Mouse (Mus musculus): ENCODE measurements around the gene Dgkb. TPM values are rescaled to one million over a fixed set of nuclear protein-coding genes. Genes with fewer than 3 reads are reported as not detected.

Gene Dgkb
- polyA plus RNA-seq, 1 experiment from 2014 or later: 2.1 TPM

- Histone ChIP-seq H3K4me3 (ENCODE audit: low read depth, low read length) (no peak overlapping the region), H3K36me3 (ENCODE audit: control insufficient read depth, insufficient read depth, low read length) (no peaks in the 10 kb centered on the region), H3K9me3 (ENCODE audit: control insufficient read depth, low read length) (no peaks in the 10 kb centered on the region), H3K27me3 (replicated peaks; ENCODE audit: control insufficient read depth, insufficient read depth, low read length) (no peaks in the 10 kb centered on the region), H3K4me2 (ENCODE audit: low read depth, low read length) (no peak overlapping the region), H3K9ac (ENCODE audit: low read depth, low read length) (no peak overlapping the region), H3K4me1 (ENCODE audit: control insufficient read depth, insufficient read depth, low read length) (0 out of 2 replicates have a peak, but pooled peaks cover 4% of the 10 kb centered on the region), H3K27ac (replicated peaks; ENCODE audit: low read depth, low read length) (no peak overlapping the region)
- no peak for ATAC-seq (ENCODE audit: low read depth)
- 89% methylated on average over 3 of the region's 3 CpGs for WGBS
- DNase-seq (ENCODE audit: low spot score): no peak
Measured at GRCm38 (mm10) chr12:38600165-38600845, 782.8 kb downstream of the Dgkb start.

- Histone ChIP-seq H3K4me3 (ENCODE audit: low read depth, low read length) (no peak overlapping the region), H3K4me1 (ENCODE audit: control insufficient read depth, insufficient read depth, low read length) (no peaks in the 10 kb centered on the region), H3K4me2 (ENCODE audit: low read depth, low read length) (no peak overlapping the region), H3K9ac (ENCODE audit: low read depth, low read length) (no peak overlapping the region), H3K9me3 (ENCODE audit: control insufficient read depth, low read length) (no peaks in the 10 kb centered on the region), H3K36me3 (ENCODE audit: control insufficient read depth, insufficient read depth, low read length) (no peaks in the 10 kb centered on the region), H3K27me3 (replicated peaks; ENCODE audit: control insufficient read depth, insufficient read depth, low read length) (no peaks in the 10 kb centered on the region), H3K27ac (replicated peaks; ENCODE audit: low read depth, low read length) (no peak overlapping the region)
- 59% methylated on average over 1 of the region's 1 CpGs for WGBS
- DNase-seq (ENCODE audit: low spot score): no peak
- no peak for ATAC-seq (ENCODE audit: low read depth)
Measured at GRCm38 (mm10) chr12:38608104-38608503, 790.6 kb downstream of the Dgkb start.

- H3K4me3 ChIP-seq (ENCODE audit: low read depth, low read length): no peak overlapping the region
- H3K4me2 ChIP-seq (ENCODE audit: low read depth, low read length): no peak overlapping the region
- H3K36me3 ChIP-seq (ENCODE audit: control insufficient read depth, insufficient read depth, low read length): no peaks in the 10 kb centered on the region
- no peaks in the 10 kb centered on the region for H3K9me3 ChIP-seq (ENCODE audit: control insufficient read depth, low read length)
- no peak overlapping the region for H3K27ac ChIP-seq (replicated peaks; ENCODE audit: low read depth, low read length)
- ATAC-seq (ENCODE audit: low read depth): no peak
- no peak overlapping the region for H3K9ac ChIP-seq (ENCODE audit: low read depth, low read length)
- 60% methylated on average over 3 of the region's 3 CpGs for WGBS
- DNase-seq (ENCODE audit: low spot score): no peak
- no peaks in the 10 kb centered on the region for H3K27me3 ChIP-seq (replicated peaks; ENCODE audit: control insufficient read depth, insufficient read depth, low read length)
- no peaks in the 10 kb centered on the region for H3K4me1 ChIP-seq (ENCODE audit: control insufficient read depth, insufficient read depth, low read length)
Measured at GRCm38 (mm10) chr12:38668265-38668664, 850.7 kb downstream of the Dgkb start.
